Mouse (Mus musculus): Measurements from ENCODE around the gene Pla2g4b. TPM values are rescaled to one million over a fixed set of nuclear protein-coding genes. Genes with fewer than 3 reads are reported as not detected.

The Pla2g4b gene
- polyA plus RNA-seq, 1 experiment from 2014 or later = 3.2 TPM

DNA sequence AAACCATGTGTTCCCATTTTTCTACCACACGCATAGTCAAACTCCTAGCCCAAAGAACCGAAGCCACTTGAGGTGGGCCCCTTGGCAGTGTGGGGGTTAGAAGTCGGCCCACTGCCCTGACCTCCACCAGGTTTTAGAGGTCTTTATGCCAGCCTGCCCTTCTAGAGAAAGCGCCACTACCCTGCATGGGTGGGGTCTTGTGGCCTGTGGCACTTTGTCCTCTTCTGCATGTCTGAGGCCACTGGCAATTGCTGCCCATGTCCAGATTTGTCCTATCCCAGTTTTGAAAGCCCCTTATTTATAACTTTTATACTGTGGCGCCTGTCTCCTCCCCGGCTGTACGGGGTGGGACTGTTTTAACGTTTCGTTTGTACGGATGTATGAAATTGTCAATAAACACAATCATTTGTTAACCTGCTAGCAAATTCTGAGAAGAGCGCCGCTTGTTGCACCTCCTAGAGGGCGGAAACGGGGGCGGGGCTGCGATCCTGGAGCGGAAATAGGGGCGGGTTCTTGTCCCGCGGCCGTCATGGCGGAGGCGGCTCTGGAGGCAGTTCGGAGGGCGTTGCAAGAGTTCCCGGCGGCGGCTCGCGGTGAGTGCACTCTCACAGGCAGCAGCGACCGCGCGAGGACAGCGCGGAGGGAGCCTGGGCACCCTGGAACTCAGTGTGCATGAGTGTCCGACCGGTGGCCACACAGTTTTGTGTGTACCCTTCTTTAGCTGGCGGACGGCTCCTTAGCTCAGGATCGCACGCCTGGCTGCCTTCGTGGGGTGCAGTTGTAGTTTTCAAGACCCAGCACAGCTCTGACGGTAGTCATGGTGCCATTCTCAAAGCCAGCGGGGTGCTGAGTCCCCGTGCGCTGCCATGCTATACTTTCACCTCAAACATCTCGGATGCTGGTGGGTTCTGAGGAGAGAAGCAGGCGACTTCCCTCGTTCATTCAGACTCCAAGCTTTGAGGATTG lies 6.0 kb upstream of the Pla2g4b start, which contains the start of the genes Jmjd7 and Gm28042:
TSS of gene Jmjd7 (plus strand) at position 500 of the 966 bp plus-strand sequence.
TSS of gene Gm28042 (plus strand) at position 510 of the 966 bp plus-strand sequence.
- Histone ChIP-seq H3K36me3 (peaks cover 69% of the 10 kb centered on the region), H3K27me3 (ENCODE audit: insufficient read depth, poor library complexity, severe bottlenecking) (no peaks in the 10 kb centered on the region), H3K27ac (peak within 1 kb of the TSS; percentile 94), H3K4me1 (replicated peaks) (peaks cover 19% of the 10 kb centered on the region), H3K4me3 (peak within 1 kb of the TSS; percentile 83), H3K9me3 (no peaks in the 10 kb centered on the region)
- 5% methylated on average over 50 of the region's 50 CpGs for WGBS
- peak; percentile 90 for DNase-seq (ENCODE audit: low spot score)

DNA sequence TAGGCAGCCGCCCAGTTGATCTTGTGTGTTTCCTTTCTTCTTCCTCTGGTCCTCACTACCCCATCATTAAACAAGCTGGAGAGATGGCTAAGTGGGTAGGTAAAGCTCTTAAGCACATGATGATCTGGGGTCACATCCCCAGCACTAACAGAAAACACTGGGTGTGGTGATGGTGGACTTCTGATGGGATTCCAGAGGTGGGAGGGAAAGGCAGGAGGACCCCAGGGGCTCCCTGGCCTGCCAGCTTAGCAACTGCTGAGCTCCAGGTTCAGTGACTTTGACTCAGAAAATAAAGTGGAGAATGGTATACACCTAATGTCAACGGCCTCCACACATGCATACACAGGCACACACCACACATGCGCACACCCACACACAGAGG lies 5.3 kb upstream of the Pla2g4b start:
- H3K27me3 ChIP-seq (ENCODE audit: insufficient read depth, poor library complexity, severe bottlenecking) = no peaks in the 10 kb centered on the region
- H3K27ac ChIP-seq = peak overlapping the region; percentile 94
- peaks cover 19% of the 10 kb centered on the region for H3K4me1 ChIP-seq (replicated peaks)
- peak overlapping the region; percentile 83 for H3K4me3 ChIP-seq
- 52% methylated on average over 3 of the region's 3 CpGs for WGBS
- peaks cover 69% of the 10 kb centered on the region for H3K36me3 ChIP-seq
- peak; percentile 28 for DNase-seq (ENCODE audit: low spot score)
- H3K9me3 ChIP-seq = no peaks in the 10 kb centered on the region

DNA sequence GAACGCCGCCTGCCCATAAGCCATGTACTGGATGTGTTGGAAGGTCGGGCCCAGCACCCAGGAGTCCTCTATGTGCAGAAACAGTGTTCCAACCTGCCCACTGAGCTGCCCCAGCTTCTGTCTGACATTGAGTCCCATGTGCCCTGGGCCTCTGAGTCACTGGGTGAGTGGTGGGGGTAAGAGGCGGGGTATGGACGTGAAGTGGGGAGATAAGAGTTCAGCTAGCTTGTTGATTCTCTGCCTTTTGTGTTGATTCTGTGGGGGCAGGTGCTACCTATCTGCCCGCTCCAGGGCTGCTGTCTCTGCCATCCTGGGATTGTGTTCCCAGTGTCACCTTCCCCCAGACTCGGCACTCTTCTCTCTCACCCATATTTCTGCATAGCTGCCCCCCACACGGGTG lies 2.8 kb upstream of the Pla2g4b start:
- H3K27ac ChIP-seq = no peak overlapping the region
- no peak overlapping the region for H3K4me3 ChIP-seq
- WGBS = 94% methylated on average over 8 of the region's 8 CpGs
- H3K36me3 ChIP-seq = peaks cover 69% of the 10 kb centered on the region
- no peak for DNase-seq (ENCODE audit: low spot score)
- H3K4me1 ChIP-seq (replicated peaks) = peaks cover 19% of the 10 kb centered on the region
- H3K27me3 ChIP-seq (ENCODE audit: insufficient read depth, poor library complexity, severe bottlenecking) = no peaks in the 10 kb centered on the region
- no peaks in the 10 kb centered on the region for H3K9me3 ChIP-seq

DNA sequence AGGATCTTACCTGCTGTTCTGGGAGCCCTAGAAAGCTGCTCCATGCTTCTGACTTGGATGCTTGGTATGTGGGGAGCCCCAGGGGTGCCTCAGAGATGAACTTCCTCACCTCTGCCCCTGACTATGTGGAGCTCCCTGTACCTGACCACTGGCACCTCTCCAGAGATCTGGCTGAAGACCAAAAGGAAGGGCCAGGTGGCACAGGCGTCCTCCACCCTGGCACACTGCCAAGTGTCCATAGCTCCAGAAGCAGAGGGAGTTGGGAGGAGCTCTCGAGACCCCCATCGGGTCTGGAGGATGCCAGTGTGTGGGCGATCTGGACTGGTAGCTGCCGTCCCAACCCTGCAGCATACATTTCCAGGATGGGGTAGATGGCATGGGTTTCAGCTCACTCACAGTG lies 509 bp downstream of the Pla2g4b start:
- Histone ChIP-seq H3K36me3 (peaks cover 96% of the 10 kb centered on the region), H3K4me3 (no peak overlapping the region), H3K9me3 (no peaks in the 10 kb centered on the region), H3K4me1 (replicated peaks) (peaks cover 6% of the 10 kb centered on the region), H3K27me3 (ENCODE audit: insufficient read depth, poor library complexity, severe bottlenecking) (no peaks in the 10 kb centered on the region), H3K27ac (no peak overlapping the region)
- DNase-seq (ENCODE audit: low spot score) = no peak
- WGBS = 91% methylated on average over 5 of the region's 5 CpGs

DNA sequence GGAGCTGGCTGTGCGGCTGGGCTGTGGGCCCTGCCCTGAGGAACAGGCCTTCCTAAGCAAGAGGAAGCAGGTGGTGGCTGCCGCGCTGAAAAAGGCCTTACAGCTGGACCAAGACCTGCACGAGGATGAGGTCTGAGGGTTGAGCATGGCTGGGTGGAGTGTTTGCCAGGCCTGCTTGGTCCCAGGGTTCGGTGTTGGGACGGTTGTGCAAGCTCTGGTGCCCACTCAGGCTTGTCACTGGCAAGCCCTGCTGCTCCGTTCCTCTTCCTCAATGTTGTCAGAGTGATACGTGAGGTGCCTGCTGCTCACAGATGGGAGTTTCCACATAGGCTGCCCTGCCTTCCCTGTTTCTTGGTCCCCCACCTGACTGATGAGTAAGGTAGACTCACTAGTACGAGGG lies 4.5 kb downstream of the Pla2g4b start:
- peaks cover 5% of the 10 kb centered on the region; the same call in 1 of the 2 replicates for H3K4me1 ChIP-seq (replicated peaks)
- H3K27ac ChIP-seq = no peak overlapping the region
- DNase-seq (ENCODE audit: low spot score) = no peak
- 93% methylated on average over 9 of the region's 9 CpGs for WGBS
- H3K4me3 ChIP-seq = no peak overlapping the region
- H3K9me3 ChIP-seq = no peaks in the 10 kb centered on the region
- H3K36me3 ChIP-seq = peaks cover 99% of the 10 kb centered on the region
- H3K27me3 ChIP-seq (ENCODE audit: insufficient read depth, poor library complexity, severe bottlenecking) = no peaks in the 10 kb centered on the region

DNA sequence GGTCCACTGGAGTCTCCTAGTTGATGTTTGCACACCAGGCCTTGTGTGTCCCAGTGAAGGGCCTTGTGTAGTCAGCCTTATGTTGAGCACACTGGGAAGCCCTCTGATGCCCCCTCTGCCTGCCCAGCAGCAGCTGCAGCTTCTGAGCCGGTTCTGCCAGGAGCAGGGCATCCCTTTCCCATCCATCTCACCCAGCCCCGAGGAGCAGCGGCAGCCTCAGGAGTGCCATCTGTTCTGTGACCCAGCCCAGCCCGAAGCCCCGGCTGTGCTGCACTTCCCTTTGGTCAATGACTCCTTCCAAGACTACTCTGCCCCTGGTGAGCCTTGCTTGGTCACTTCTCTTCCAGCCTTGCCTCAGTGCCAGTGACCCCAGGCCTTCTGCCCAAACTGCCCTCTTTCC lies 7.8 kb downstream of the Pla2g4b start:
- peaks cover 20% of the 10 kb centered on the region for H3K4me1 ChIP-seq (replicated peaks)
- no peak overlapping the region for H3K4me3 ChIP-seq
- H3K9me3 ChIP-seq = no peaks in the 10 kb centered on the region
- no peak overlapping the region for H3K27ac ChIP-seq
- H3K27me3 ChIP-seq (ENCODE audit: insufficient read depth, poor library complexity, severe bottlenecking) = no peaks in the 10 kb centered on the region
- 89% methylated on average over 5 of the region's 5 CpGs for WGBS
- peaks cover 69% of the 10 kb centered on the region for H3K36me3 ChIP-seq
- no peak for DNase-seq (ENCODE audit: low spot score)

DNA sequence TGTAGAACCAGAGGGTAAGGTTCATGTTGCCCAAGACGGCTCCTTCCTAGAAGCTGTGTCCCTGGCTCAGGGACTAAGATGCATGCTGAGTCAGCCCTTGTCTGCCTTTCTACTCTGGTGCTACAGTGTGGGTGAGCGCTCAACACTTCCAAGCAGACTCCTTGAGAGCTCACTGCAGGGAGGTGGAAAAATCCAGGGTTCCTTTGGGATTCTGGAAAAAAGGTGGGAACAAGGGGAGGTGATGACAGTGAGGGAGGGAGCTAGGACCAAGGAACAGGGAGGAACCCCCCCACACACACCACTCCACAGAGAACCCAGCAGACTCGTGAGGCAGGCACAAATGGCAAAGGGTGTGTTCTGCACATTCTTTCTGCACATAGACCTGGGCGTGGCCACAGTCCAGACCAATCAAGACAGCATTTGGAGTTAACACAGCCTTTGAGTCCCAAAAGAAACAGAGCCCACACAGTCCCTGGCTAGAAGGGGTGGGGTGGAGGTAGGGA lies 10.9 kb downstream of the Pla2g4b start:
- DNase-seq (ENCODE audit: low spot score) = no peak
- WGBS = 61% methylated on average over 4 of the region's 4 CpGs
- peaks cover 38% of the 10 kb centered on the region for H3K36me3 ChIP-seq
- H3K4me3 ChIP-seq = no peak overlapping the region
- H3K4me1 ChIP-seq (replicated peaks) = peaks cover 27% of the 10 kb centered on the region
- no peak overlapping the region for H3K27ac ChIP-seq
- no peaks in the 10 kb centered on the region for H3K9me3 ChIP-seq
- H3K27me3 ChIP-seq (ENCODE audit: insufficient read depth, poor library complexity, severe bottlenecking) = no peaks in the 10 kb centered on the region

DNA sequence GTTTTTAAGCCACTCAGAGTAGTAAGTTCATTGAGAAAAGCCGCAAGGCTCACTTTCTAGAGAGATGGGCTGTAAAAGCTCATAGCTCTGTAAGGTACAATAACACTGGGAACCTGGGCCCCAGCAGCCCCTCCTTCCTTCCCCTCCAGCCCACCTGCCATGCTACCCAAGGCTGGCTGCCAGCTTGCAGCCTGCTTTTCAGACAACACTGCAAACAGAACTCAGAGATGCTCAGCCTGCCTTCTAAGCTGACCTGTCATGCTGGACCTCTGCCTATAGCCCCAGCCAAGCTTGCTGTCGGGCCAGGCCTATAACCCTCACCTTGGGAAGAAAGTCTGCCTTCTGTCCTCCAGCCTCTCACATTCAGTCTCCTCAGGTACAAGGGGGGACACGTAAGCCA lies 11.5 kb downstream of the Pla2g4b start:
- no peak for DNase-seq (ENCODE audit: low spot score)
- Histone ChIP-seq H3K9me3 (no peaks in the 10 kb centered on the region), H3K27me3 (ENCODE audit: insufficient read depth, poor library complexity, severe bottlenecking) (no peaks in the 10 kb centered on the region), H3K27ac (0 out of 2 replicates have a peak overlapping the region, but pooled peaks have one; percentile 40), H3K36me3 (peaks cover 32% of the 10 kb centered on the region), H3K4me3 (no peak overlapping the region), H3K4me1 (replicated peaks) (peaks cover 27% of the 10 kb centered on the region)
- 79% methylated on average over 3 of the region's 3 CpGs for WGBS

DNA sequence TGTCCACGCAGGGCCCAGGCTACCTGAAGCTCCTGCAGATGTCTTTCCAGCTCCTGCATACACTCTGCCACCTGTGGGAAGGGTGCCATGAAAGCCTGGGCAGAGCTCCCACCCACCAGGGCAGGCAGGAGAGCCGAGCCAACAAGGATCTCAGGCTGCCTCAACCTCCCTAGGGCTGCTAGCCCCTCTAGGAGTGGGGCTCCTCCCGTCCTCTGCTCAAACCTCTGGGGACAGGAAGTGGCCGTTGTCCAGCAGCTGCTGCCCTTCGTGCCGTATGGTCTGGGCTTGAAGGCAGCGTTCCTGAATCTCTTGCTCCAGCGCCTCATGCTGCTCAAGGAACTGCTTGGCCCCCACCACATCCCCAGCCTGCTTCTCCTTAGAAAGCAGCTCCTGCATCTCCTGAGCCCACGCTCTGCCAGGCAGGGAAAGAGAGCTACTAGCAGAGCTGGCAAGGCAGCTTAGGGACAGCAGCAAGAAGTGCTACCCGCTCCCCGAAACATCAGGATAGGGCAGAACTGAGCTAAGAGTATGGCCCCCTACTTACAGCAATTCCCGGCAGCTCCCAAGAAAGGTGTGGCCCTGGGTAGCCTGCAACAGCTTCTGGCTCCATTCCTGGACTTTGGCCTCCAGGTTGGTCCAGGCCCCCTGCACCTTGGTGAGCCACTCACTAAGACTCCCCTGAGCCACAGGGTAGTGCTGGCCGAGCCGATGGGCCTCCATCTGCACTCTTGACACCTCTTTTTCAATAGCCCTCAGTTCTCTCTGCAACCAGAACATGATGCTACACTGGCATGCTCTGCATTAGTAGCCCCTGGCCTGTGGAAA lies 13.5 kb downstream of the Pla2g4b start:
- no peak for DNase-seq (ENCODE audit: low spot score)
- 72% methylated on average over 14 of the region's 14 CpGs for WGBS
- no peak overlapping the region for H3K4me3 ChIP-seq
- peak overlapping the region; percentile 23; the same call in 1 of the 2 replicates for H3K27ac ChIP-seq
- no peaks in the 10 kb centered on the region for H3K9me3 ChIP-seq
- H3K4me1 ChIP-seq (replicated peaks) = peaks cover 27% of the 10 kb centered on the region
- H3K36me3 ChIP-seq = peaks cover 12% of the 10 kb centered on the region
- no peaks in the 10 kb centered on the region for H3K27me3 ChIP-seq (ENCODE audit: insufficient read depth, poor library complexity, severe bottlenecking)

DNA sequence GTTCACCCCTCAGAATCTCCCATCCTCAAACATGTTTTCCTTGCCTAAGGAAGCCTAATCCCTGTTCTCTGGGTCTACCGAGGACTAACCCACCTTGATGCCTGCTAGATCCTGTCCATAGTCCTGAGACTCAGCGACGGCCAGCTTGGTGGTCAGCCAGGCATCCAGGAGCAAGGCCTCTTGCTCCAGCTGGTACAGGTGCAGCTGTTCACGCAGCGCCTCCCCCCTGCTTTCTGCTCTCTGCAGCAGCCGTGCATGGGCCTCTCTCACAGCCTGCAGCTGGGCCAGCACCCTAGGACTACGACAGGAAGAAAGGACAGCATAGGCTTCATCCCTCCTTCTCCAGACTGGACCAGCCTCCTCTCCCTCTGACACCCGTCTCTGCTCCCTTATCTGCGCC lies 15.0 kb downstream of the Pla2g4b start:
- WGBS = 80% methylated on average over 9 of the region's 9 CpGs

DNA sequence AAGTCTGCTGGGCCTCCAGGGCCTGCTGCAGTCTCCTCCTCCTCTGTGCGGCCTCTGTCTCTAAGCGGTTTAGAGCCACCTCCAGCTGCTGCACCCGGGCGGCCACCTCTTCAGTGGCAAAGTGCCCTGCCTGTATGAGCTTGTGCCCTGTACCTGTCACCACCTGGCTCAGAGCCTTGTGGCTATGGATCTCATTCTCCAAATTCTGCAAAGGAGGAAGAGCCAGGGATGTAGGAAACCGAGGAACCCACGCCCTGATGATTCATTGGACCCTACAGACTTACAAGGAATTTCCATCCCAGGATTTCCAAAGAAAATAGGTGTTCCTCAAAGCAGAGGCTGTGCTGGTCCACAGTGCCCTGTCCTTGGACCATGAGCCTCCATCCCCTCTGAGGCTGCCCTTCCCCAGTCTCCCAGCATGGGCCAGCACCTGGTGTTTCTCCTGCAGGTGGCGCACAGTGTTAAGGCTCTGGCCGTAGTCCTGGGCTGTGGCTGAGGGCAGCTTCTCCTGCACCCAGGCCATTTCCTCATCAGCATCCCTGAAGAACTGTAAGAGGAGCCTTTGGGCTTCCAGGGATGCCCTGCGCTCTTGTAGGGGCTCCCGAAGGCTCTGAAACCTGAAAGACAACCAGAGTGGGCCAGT lies 16.5 kb downstream of the Pla2g4b start:
- H3K9me3 ChIP-seq = no peaks in the 10 kb centered on the region
- DNase-seq (ENCODE audit: low spot score) = peak; percentile 45
- H3K27ac ChIP-seq = no peak overlapping the region
- H3K4me3 ChIP-seq = no peak overlapping the region
- H3K27me3 ChIP-seq (ENCODE audit: insufficient read depth, poor library complexity, severe bottlenecking) = no peaks in the 10 kb centered on the region
- WGBS = 65% methylated on average over 10 of the region's 10 CpGs
- H3K36me3 ChIP-seq = no peaks in the 10 kb centered on the region
- peaks cover 17% of the 10 kb centered on the region for H3K4me1 ChIP-seq (replicated peaks)

More for the DNA sequence above, 15.0 kb downstream of the Pla2g4b start:
- H3K36me3 ChIP-seq = no peaks in the 10 kb centered on the region
- H3K27ac ChIP-seq = no peak overlapping the region
- DNase-seq (ENCODE audit: low spot score) = no peak
- H3K9me3 ChIP-seq = no peaks in the 10 kb centered on the region
- H3K4me3 ChIP-seq = no peak overlapping the region
- H3K4me1 ChIP-seq (replicated peaks) = peaks cover 27% of the 10 kb centered on the region
- no peaks in the 10 kb centered on the region for H3K27me3 ChIP-seq (ENCODE audit: insufficient read depth, poor library complexity, severe bottlenecking)

DNA sequence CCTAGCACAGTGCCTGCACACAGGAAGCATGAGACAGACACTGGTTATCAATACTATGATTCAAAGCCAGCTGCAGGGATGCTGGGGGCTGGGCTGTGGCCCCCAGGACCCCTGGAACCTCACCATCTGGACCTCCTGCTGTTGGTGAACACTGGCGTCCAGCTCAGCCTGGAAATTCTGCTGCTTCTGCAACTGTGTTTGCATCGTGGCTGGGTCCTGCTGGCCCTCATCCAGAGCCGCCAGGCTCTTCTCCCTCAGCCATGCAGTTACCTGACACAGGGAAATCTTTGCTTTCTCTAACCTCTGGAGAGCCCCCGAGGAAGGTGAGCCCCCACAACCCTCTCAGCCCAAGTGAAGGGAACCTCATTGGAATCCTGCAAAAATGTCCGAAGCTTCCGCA lies 18.2 kb downstream of the Pla2g4b start:
- Histone ChIP-seq H3K27me3 (ENCODE audit: insufficient read depth, poor library complexity, severe bottlenecking) (no peaks in the 10 kb centered on the region), H3K4me3 (no peak overlapping the region), H3K27ac (no peak overlapping the region), H3K4me1 (replicated peaks) (peaks cover 8% of the 10 kb centered on the region), H3K36me3 (no peaks in the 10 kb centered on the region), H3K9me3 (no peaks in the 10 kb centered on the region)
- 66% methylated on average over 6 of the region's 6 CpGs for WGBS
- no peak for DNase-seq (ENCODE audit: low spot score)
